Mouse (Mus musculus) hindbrain, embryonic 11.5 days (tissue): ENCODE data around the gene Myof. TPM values are rescaled to one million over a fixed set of nuclear protein-coding genes. Genes with fewer than 3 reads are reported as not detected.
A peak's percentile ranks its signal among the peaks of the same experiment; 100 is the strongest.

Source experiments
- ATAC-seq: fragments of 200-750 bp; cut with Nextera tagmentation; 2 replicates; pipeline ENCODE4 v1.8.0; 2017; ENCODE audit warnings: mild to moderate bottlenecking, moderate TSS enrichment, moderate library complexity; ENCODE audit not compliant: low FRiP score
- DNase-seq: peaks from one replicate; pipeline ENCODE4 v3.0.0-alpha.2; 2015; ENCODE audit warnings: low spot score
- H3K27ac ChIP-seq: fragments of 300-500 bp; sonication (generic); 2 replicates; pipeline ENCODE4 v1.5.1; 2014; ENCODE audit warnings: mild to moderate bottlenecking, low read depth, low read length
- H3K27me3 ChIP-seq: fragments of 300-500 bp; sonication (generic); 2 replicates; pipeline ENCODE4 v1.6.1; 2014; ENCODE audit warnings: mild to moderate bottlenecking, low read length, moderate library complexity, mixed read lengths; ENCODE audit not compliant: control insufficient read depth, insufficient read depth
- H3K36me3 ChIP-seq: fragments of 300-500 bp; sonication (generic); 2 replicates; pipeline ENCODE4 v1.6.1; 2014; ENCODE audit warnings: mild to moderate bottlenecking, low read length, moderate library complexity, mixed read lengths; ENCODE audit not compliant: control insufficient read depth, insufficient read depth
- H3K4me1 ChIP-seq: fragments of 300-500 bp; sonication (generic); replicated peaks from 2 replicates; pipeline ENCODE4 v1.6.1; 2014; ENCODE audit warnings: low read length, mixed read lengths; ENCODE audit not compliant: control insufficient read depth, insufficient read depth
- H3K4me2 ChIP-seq: fragments of 300-500 bp; sonication (generic); replicated peaks from 2 replicates; pipeline ENCODE4 v1.6.1; 2014; ENCODE audit warnings: mild to moderate bottlenecking, low read depth, low read length
- H3K4me3 ChIP-seq: fragments of 300-500 bp; sonication (generic); 2 replicates; pipeline ENCODE4 v1.5.1; 2014; ENCODE audit warnings: low read depth, low read length
- H3K9ac ChIP-seq: fragments of 300-500 bp; sonication (generic); 2 replicates; pipeline ENCODE4 v1.6.1; 2014; ENCODE audit warnings: low read depth, low read length
- H3K9me3 ChIP-seq: fragments of 300-500 bp; sonication (generic); 2 replicates; pipeline ENCODE4 v1.6.1; 2016; ENCODE audit warnings: low read length; ENCODE audit not compliant: control insufficient read depth
- WGBS: fragments of 180-500 bp; shearing (Covaris S2); extraction: QIAGEN DNeasy Blood & Tissue Kit; methylation state at CpG from one replicate; pipeline ENCODE4 v1.1.7; 2014; 5-methylcytosine and 5-hydroxymethylcytosine counted together
- polyA plus RNA-seq: library from polyadenylated mRNA; unstranded; fragments of >200 nt; fragmentation: Nextera tagmentation; extraction: Ambion mirVana; gene quantifications from 2 replicates; pipeline ENCODE4 v1.2.1, GENCODE M21; 2014

Myof gene
- polyA plus RNA-seq, 1 experiment from 2014 or later, result 3.4 TPM

DNA sequence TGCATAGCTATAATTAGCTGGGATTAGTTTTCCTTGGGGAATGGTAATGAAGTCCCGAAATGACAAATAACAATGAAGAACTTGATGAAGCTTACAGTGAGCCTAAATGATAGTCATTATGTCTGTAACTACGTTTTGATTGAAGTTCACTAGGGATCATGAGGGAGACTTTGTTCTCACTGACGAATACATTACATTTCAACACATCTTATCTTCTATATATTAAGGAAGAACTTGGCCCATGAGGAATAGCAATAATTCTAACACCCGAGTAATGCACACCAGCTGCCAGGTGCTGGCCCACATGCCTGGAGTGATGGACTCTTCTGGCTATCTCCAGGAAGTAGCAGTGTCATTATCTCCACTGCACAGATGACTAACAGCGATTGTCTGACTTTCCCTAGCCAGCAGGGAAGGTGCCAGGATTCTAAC, 133.5 kb downstream of the Myof start:
- Histone ChIP-seq H3K9me3 (no peaks in the 10 kb centered on the region), H3K4me3 (no peak overlapping the region), H3K27ac (no peak overlapping the region), H3K4me2 (no peak overlapping the region), H3K4me1 (no peaks in the 10 kb centered on the region), H3K27me3 (no peaks in the 10 kb centered on the region), H3K9ac (no peak overlapping the region), H3K36me3 (no peaks in the 10 kb centered on the region)
- ATAC-seq (no peak), DNase-seq (no peak)
- 76% methylated on average over 5 of the region's 5 CpGs for WGBS

DNA sequence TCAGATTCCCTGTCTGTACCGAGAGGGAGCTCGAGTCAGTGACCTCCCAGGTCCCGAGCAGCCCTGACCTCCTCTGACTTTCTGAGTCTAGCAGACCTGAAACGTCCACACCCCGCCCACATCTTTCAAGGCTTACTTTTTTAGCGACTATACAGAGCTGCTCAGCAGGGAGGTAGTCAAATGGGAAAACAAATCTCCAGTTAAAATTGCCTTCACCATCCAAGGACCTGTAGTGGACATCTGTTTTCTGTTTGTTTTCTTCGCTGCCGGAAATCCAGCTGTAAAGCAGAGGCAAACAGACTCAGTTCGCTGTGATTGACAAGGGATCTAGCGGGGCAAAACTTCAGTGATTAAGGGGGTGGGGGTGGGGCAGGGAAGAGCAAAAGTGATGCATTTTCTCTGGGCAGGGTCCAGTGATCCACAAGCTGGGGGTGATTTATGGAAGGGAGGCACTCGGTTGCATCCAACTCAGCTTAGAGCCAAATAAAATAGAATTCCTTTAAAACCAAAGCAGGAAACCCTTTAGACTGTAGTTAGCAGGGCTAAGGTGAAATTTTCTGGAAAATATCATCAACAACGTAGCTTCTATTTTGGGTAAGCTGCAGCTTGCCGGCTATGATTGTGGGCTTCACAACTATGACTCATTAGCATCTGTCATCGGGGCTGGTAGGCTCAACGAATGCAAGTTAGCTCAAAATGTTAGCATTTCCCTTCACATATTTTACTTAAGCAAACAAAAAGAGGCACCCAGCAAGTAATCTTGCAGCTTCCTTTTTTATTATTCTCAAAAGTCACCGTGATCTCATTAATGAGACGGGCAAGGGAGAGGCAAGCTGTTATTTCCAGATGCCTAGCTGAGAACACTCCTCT, 135.7 kb downstream of the Myof start:
- no peaks in the 10 kb centered on the region for H3K4me1 ChIP-seq
- H3K4me2 ChIP-seq, result no peak overlapping the region
- ATAC-seq (no peak), DNase-seq (peak; percentile 30)
- no peaks in the 10 kb centered on the region for H3K9me3 ChIP-seq
- H3K27me3 ChIP-seq, result no peaks in the 10 kb centered on the region
- no peak overlapping the region for H3K4me3 ChIP-seq
- H3K27ac ChIP-seq, result no peak overlapping the region
- no peak overlapping the region for H3K9ac ChIP-seq
- 43% methylated on average over 17 of the region's 17 CpGs for WGBS
- no peaks in the 10 kb centered on the region for H3K36me3 ChIP-seq

DNA sequence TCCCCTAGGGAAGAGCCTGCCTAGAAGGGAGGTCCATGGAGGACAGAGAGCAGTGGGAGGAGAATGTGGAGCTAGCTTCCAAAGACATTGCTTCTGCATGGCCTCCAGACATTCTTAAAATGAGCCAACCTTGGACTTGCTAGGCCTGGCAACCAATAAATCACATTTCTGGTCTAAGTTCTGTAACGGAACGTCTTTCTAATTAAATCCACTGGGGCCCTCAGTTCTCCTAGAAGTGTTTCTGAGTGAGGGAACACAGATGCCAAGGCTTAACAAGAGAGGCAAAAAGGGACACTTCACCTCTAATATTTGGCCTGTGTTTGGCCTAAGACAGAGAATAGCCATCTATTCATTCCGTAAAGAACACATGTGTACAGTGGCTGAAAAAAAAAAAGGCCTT, 136.5 kb downstream of the Myof start:
- Histone ChIP-seq H3K27me3 (no peaks in the 10 kb centered on the region), H3K4me2 (no peak overlapping the region), H3K9ac (no peak overlapping the region), H3K9me3 (no peaks in the 10 kb centered on the region), H3K36me3 (no peaks in the 10 kb centered on the region), H3K27ac (no peak overlapping the region), H3K4me3 (no peak overlapping the region), H3K4me1 (no peaks in the 10 kb centered on the region)
- no peak for DNase-seq
- WGBS, result 51% methylated on average over 3 of the region's 3 CpGs
- ATAC-seq, result no peak

DNA sequence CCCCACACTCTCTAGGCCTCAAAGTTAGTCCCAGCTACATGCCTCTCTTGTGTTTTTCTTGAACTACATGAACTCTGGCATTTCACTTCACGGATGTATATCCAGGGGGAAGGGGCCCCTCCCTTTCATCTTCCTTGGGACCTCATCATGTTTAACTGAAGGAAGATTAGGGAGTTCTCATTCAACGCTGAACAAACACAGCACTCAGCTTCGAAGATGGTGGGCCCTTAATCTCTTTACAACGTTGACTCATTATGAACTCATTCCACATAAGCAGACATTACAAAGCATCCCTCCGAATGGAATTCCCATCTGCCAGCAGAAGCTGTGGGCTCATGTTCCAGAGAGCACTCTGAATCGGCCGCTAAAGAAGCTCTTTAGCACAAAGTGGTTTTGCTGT, 147.3 kb downstream of the Myof start:
- no peak overlapping the region for H3K27ac ChIP-seq
- no peaks in the 10 kb centered on the region for H3K36me3 ChIP-seq
- 55% methylated on average over 7 of the region's 7 CpGs for WGBS
- ATAC-seq, result no peak
- H3K4me2 ChIP-seq, result no peak overlapping the region
- H3K4me1 ChIP-seq, result no peaks in the 10 kb centered on the region
- no peak overlapping the region for H3K9ac ChIP-seq
- no peak overlapping the region for H3K4me3 ChIP-seq
- peak; percentile 9 for DNase-seq
- H3K9me3 ChIP-seq, result no peaks in the 10 kb centered on the region
- no peaks in the 10 kb centered on the region for H3K27me3 ChIP-seq

DNA sequence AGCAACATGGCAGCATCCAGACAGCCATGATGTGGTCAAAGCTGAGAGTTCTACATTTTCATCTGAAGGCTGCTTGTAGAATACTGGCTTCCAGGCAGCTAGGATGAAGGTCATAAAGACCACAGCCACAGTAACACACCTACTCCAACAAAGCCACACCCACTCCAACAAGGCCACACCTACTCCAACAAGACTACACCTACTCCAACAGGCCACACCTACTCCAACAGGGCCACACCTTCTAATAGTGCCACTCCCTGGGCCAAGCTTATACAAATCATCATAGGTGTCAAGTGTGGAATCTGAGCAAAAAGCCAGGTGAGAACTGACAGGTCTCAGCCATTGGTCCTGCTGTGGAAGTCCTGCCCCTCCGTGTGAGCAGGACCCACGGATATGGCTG, 152.4 kb downstream of the Myof start:
- Histone ChIP-seq H3K27ac (no peak overlapping the region), H3K36me3 (no peaks in the 10 kb centered on the region), H3K9ac (no peak overlapping the region), H3K4me2 (no peak overlapping the region), H3K4me1 (no peaks in the 10 kb centered on the region), H3K4me3 (no peak overlapping the region), H3K9me3 (no peaks in the 10 kb centered on the region), H3K27me3 (no peaks in the 10 kb centered on the region)
- WGBS, result 80% methylated on average over 2 of the region's 2 CpGs
- DNase-seq, result no peak
- no peak for ATAC-seq

DNA sequence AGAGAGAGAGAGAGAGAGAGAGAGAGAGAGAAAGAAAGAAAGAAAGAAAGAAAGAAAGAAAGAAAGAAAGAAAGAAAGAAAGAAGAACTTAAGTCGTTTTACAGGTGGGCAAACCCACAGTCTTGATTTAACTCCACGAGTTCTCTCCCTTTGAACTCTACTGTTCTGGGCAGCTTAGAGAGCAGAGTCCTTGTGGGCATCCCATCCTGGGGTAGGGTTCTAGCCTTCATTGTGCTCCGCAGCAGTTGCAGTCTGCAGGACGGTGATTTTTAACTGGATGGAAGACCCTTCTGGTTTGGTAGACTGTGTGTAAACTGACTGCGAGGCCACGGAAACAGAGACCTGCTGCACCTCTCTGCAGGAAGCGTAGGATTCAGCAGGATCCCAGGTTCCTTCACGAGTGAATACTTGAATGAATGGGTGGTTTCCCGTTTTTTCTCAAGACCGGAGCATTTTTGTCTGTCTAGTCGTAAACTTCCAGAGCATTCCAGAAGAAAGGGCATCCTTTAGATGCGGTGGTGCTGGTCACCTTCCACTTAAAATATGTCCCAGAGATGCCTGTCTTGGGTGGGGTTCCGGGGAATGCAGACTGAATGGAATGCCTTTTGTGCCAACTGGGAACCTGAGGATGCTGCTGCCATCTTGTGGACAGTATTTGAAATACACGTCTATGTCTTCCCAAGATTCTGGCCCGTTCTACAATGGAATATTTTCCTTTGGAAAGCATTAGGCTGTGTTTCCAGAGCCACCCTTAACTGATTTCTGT, 156.8 kb downstream of the Myof start:
- 0 out of 2 replicates have a peak overlapping the region, but pooled peaks have one; percentile 23 for H3K9ac ChIP-seq
- 11% methylated on average over 15 of the region's 15 CpGs for WGBS
- H3K27ac ChIP-seq, result no peak overlapping the region
- ATAC-seq (no peak), DNase-seq (peak; percentile 85)
- no peaks in the 10 kb centered on the region for H3K36me3 ChIP-seq
- H3K9me3 ChIP-seq, result no peaks in the 10 kb centered on the region
- H3K27me3 ChIP-seq, result peaks cover 2% of the 10 kb centered on the region; the same call in 1 of the 2 replicates
- H3K4me3 ChIP-seq, result peak overlapping the region; percentile 21; the same call in 1 of the 2 replicates
- H3K4me1 ChIP-seq, result no peaks in the 10 kb centered on the region
- peak overlapping the region; percentile 37 for H3K4me2 ChIP-seq

DNA sequence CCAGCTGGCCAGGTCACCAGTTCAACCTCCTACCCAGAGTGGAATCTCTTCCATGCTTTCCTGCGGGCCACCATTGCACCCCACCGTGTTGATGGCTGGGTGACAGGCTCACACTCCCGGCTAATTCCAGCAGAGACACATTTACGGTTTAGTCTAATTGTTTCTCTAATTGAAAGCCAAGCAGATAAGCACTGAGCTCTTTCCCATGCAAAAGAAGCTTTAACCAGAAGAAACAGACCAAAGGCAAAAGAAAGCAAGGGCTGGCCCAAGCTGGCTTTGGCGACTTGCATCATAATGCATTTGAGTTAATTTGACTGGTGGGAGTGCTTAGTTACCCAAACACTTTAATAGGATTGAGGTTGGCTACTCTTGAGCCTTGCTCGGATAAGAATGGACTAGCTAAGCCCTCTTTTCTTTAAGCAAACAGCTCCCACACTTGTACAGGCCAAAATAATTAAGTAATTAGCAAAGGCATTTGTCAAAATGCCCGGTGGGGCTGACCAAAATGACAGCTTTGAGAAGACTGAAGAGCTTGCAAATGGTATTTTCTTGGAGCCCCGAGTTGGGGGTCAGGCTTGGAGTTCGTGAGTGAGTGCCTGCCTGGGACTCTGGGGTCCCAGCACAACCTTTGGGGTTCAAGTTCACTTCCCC, 161.8 kb downstream of the Myof start:
- WGBS, result 4% methylated on average over 9 of the region's 9 CpGs
- peaks cover 27% of the 10 kb centered on the region for H3K27me3 ChIP-seq
- DNase-seq (peak; percentile 19), ATAC-seq (no peak)
- no peak overlapping the region for H3K4me2 ChIP-seq
- no peak overlapping the region for H3K27ac ChIP-seq
- H3K4me3 ChIP-seq, result no peak overlapping the region
- no peaks in the 10 kb centered on the region for H3K36me3 ChIP-seq
- H3K4me1 ChIP-seq, result no peaks in the 10 kb centered on the region
- H3K9me3 ChIP-seq, result no peaks in the 10 kb centered on the region
- H3K9ac ChIP-seq, result no peak overlapping the region

DNA sequence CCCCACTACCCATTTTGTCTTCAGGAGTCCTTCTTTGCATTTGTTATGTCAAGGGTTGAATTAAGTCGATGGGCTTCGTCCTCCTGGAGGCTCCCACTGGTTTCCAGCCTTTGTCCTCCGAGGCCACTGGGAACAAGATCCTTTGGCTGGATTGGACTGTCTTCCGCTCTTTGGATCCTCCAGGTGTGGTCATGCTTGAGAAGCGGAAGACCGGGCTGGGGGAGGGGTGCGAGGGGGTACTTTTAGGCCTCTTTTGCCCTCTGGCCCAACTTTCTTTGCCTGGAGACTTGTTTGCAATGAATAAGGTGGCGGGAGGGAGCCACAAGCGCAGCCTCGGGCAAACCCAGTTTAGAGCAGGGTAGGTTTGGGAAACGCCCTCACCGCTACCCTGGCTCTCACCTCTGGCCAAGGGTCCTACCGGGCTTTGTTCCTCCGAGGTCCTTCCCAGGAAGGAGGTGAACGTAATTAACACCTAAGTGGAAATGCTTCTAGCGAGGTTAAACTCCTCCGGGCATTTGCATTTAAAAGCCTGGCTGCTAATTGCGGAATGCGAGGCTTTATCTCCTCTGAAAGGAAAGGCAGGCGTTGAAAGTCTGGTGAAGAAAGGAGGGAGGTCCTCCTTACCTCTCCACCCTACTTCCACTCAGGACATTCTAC, 165.7 kb downstream of the Myof start:
- DNase-seq, result peak; percentile 24
- H3K4me3 ChIP-seq, result no peak overlapping the region
- H3K27ac ChIP-seq, result no peak overlapping the region
- no peaks in the 10 kb centered on the region for H3K4me1 ChIP-seq
- H3K27me3 ChIP-seq, result peaks cover 25% of the 10 kb centered on the region
- H3K36me3 ChIP-seq, result no peaks in the 10 kb centered on the region
- 6% methylated on average over 20 of the region's 20 CpGs for WGBS
- no peak overlapping the region for H3K4me2 ChIP-seq
- H3K9ac ChIP-seq, result no peak overlapping the region
- no peaks in the 10 kb centered on the region for H3K9me3 ChIP-seq
- no peak for ATAC-seq
